Mouse (Mus musculus) spleen, adult 2 months (tissue): ENCODE measurements at regions not wholly inside any gene's neighbourhood (a gene's known extent, or its start where the extent isn't known, plus 50 kb on each side); places are given as distances from the start of the nearest gene placed in this dataset.

ENCODE experiments used
- DNase-seq, 2 experiments: peaks; one replicate each; pipeline versions ENCODE4 v3.0.0 to v3.0.0-alpha.2; 2012 to 2021; ENCODE audit warnings: low spot score in 2 of 2, low read depth in 1 of 2
- H3K27ac ChIP-seq: fragments of 200-500 bp; 2 replicates; pipeline ENCODE4 v1.5.1; 2012; ENCODE audit warnings: low read length, inconsistent platforms; ENCODE audit not compliant: insufficient read depth
- H3K27me3 ChIP-seq: fragments of 200-500 bp; 2 replicates; pipeline ENCODE4 v1.6.1; 2012; ENCODE audit warnings: mild to moderate bottlenecking, moderate library complexity, low read length, inconsistent platforms; ENCODE audit not compliant: control insufficient read depth, insufficient read depth
- H3K36me3 ChIP-seq: fragments of 200-500 bp; 2 replicates; pipeline ENCODE4 v1.6.1; 2012; ENCODE audit warnings: mild to moderate bottlenecking, low read length, inconsistent platforms; ENCODE audit not compliant: control insufficient read depth, insufficient read depth
- H3K4me1 ChIP-seq: fragments of 200-500 bp; 2 replicates; pipeline ENCODE4 v1.6.1; 2011; ENCODE audit warnings: inconsistent platforms; ENCODE audit not compliant: control insufficient read depth, insufficient read depth, insufficient read length
- H3K4me3 ChIP-seq: fragments of 200-500 bp; 2 replicates; pipeline ENCODE4 v1.5.1; 2011; ENCODE audit warnings: mild to moderate bottlenecking, inconsistent platforms; ENCODE audit not compliant: insufficient read depth, insufficient read length; ENCODE audit errors: extremely low read depth
- CTCF ChIP-seq: fragments of 200-500 bp; IDR thresholded peaks from 2 replicates; pipeline ENCODE4 v1.5.1; 2011; ENCODE audit warnings: mild to moderate bottlenecking, inconsistent platforms; ENCODE audit not compliant: insufficient read depth, insufficient read length, insufficient replicate concordance; ENCODE audit errors: extremely low read depth
- POLR2A ChIP-seq: fragments of 200-500 bp; IDR thresholded peaks from 2 replicates; pipeline ENCODE4 v1.6.1; 2011; ENCODE audit warnings: low read depth, low read length, inconsistent platforms
- WGBS: fragments of 180-500 bp; shearing (Covaris S2); methylation state at CpG from one replicate; pipeline ENCODE4 v1.1.7; 2018; 5-methylcytosine and 5-hydroxymethylcytosine counted together

- no peak for DNase-seq
- 72% methylated on average over 4 of the region's 4 CpGs for WGBS
- Histone ChIP-seq H3K4me3 (no peak overlapping the region), H3K27me3 (no peaks in the 10 kb centered on the region), H3K27ac (no peak overlapping the region), H3K4me1 (no peaks in the 10 kb centered on the region), H3K36me3 (no peaks in the 10 kb centered on the region)
- TF ChIP-seq CTCF: no peak
- no peak for TF ChIP-seq POLR2A
Observed at GRCm38 (mm10) chr13:57146708-57147107, 250.9 kb upstream of the Trpc7 start.

GRCm38 (mm10) chr13:57145782-57146181, 250.0 kb upstream of the Trpc7 start:
- TF ChIP-seq POLR2A: no peak
- TF ChIP-seq CTCF: no peak
- Histone ChIP-seq H3K4me3 (no peak overlapping the region), H3K4me1 (no peaks in the 10 kb centered on the region), H3K36me3 (no peaks in the 10 kb centered on the region), H3K27me3 (no peaks in the 10 kb centered on the region), H3K27ac (no peak overlapping the region)
- WGBS: 48% methylated on average over 2 of the region's 2 CpGs
- DNase-seq: no peak

GRCm38 (mm10) chr13:57142851-57143250, 247.1 kb upstream of the Trpc7 start:
- no peak overlapping the region for H3K4me3 ChIP-seq
- no peaks in the 10 kb centered on the region for H3K4me1 ChIP-seq
- no peak overlapping the region for H3K27ac ChIP-seq
- no peaks in the 10 kb centered on the region for H3K36me3 ChIP-seq
- no peaks in the 10 kb centered on the region for H3K27me3 ChIP-seq
- no peak for DNase-seq
- TF ChIP-seq POLR2A (no peak), CTCF (no peak)
- WGBS: 61% methylated on average over 5 of the region's 5 CpGs

GRCm38 (mm10) chr13:57142441-57142840, 246.6 kb upstream of the Trpc7 start:
- Histone ChIP-seq H3K27ac (no peak overlapping the region), H3K4me3 (no peak overlapping the region), H3K4me1 (no peaks in the 10 kb centered on the region), H3K27me3 (no peaks in the 10 kb centered on the region), H3K36me3 (no peaks in the 10 kb centered on the region)
- no peak for DNase-seq
- 39% methylated on average over 2 of the region's 2 CpGs for WGBS
- TF ChIP-seq POLR2A (no peak), CTCF (no peak)

GRCm38 (mm10) chr13:57115936-57116335, 220.1 kb upstream of the Trpc7 start:
- no peaks in the 10 kb centered on the region for H3K4me1 ChIP-seq
- WGBS: 75% methylated on average over 9 of the region's 9 CpGs
- no peak overlapping the region for H3K4me3 ChIP-seq
- no peaks in the 10 kb centered on the region for H3K36me3 ChIP-seq
- H3K27ac ChIP-seq: no peak overlapping the region
- TF ChIP-seq CTCF (no peak), POLR2A (no peak)
- DNase-seq: no peak
- no peaks in the 10 kb centered on the region for H3K27me3 ChIP-seq

GRCm38 (mm10) chr13:57107956-57108355, 212.2 kb upstream of the Trpc7 start:
- Histone ChIP-seq H3K27ac (no peak overlapping the region), H3K4me1 (no peaks in the 10 kb centered on the region), H3K27me3 (no peaks in the 10 kb centered on the region; the same call in 1 of the 2 replicates), H3K4me3 (no peak overlapping the region), H3K36me3 (no peaks in the 10 kb centered on the region)
- TF ChIP-seq POLR2A (no peak), CTCF (no peak)
- DNase-seq: no peak
- 20% methylated on average over 12 of the region's 12 CpGs for WGBS

- Histone ChIP-seq H3K27ac (no peak overlapping the region), H3K36me3 (no peaks in the 10 kb centered on the region), H3K4me3 (no peak overlapping the region), H3K4me1 (no peaks in the 10 kb centered on the region), H3K27me3 (no peaks in the 10 kb centered on the region; the same call in 1 of the 2 replicates)
- WGBS: 93% methylated on average over 7 of the region's 7 CpGs
- TF ChIP-seq CTCF: no peak
- no peak for TF ChIP-seq POLR2A
- no peak for DNase-seq
Observed at GRCm38 (mm10) chr13:57099601-57100000, 203.8 kb upstream of the Trpc7 start.
